Mouse (Mus musculus): ENCODE results near the gene Shank2.

Shank2 gene

DNA sequence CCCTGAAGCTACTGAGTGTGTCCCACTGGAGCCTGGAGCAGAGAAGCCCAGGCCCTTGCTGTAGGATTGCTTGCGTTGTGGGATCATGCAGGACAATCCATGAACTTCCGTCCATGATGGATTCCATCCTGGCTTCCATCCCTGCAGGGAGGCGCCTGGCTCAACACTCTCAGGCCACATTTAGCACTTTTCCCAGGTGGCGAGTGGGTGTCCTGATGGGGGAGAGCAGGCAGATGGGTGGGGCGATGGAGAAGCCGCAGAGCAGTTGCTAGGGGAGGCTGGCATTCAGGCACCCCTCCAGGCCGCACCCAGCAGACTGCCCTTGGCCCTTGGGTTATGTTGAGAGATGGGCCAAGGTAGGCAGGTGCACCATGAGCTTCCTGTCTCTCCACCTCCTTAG lies 266.6 kb downstream of the Shank2 start:
- no peak for DNase-seq (ENCODE audit: low read depth, low spot score)

- no peak for DNase-seq (ENCODE audit: low read depth, low spot score)
These were observed 267.1 kb downstream of the Shank2 start for GRCm38 (mm10) chr7:144268778-144269177.

- DNase-seq (ENCODE audit: low read depth, low spot score) = no peak
These were observed 269.3 kb downstream of the Shank2 start for GRCm38 (mm10) chr7:144271074-144271473.

- no peak for DNase-seq (ENCODE audit: low read depth, low spot score)
These were observed 277.0 kb downstream of the Shank2 start for GRCm38 (mm10) chr7:144278703-144279102.

DNA sequence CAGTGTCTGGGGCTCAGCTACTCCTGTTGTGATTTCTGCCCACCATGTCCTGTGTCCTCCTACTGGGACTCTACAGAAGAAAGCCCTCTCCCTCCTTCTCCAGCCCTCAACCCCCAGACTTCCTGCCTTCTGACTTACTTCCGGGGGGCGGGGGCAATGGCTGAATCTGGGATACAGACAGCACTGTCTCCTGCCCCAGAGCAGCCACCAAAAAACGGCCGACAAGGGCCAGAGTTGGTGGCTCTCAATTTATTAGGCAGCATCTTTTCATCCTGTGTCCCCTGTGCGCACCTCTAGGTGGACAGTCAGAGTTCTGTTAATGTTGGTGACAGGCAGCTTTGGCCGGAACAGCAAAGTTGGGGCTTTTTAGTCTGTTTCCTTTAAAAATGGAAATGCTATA lies 282.0 kb downstream of the Shank2 start:
- DNase-seq (ENCODE audit: low read depth, low spot score) = peak; percentile 33

DNA sequence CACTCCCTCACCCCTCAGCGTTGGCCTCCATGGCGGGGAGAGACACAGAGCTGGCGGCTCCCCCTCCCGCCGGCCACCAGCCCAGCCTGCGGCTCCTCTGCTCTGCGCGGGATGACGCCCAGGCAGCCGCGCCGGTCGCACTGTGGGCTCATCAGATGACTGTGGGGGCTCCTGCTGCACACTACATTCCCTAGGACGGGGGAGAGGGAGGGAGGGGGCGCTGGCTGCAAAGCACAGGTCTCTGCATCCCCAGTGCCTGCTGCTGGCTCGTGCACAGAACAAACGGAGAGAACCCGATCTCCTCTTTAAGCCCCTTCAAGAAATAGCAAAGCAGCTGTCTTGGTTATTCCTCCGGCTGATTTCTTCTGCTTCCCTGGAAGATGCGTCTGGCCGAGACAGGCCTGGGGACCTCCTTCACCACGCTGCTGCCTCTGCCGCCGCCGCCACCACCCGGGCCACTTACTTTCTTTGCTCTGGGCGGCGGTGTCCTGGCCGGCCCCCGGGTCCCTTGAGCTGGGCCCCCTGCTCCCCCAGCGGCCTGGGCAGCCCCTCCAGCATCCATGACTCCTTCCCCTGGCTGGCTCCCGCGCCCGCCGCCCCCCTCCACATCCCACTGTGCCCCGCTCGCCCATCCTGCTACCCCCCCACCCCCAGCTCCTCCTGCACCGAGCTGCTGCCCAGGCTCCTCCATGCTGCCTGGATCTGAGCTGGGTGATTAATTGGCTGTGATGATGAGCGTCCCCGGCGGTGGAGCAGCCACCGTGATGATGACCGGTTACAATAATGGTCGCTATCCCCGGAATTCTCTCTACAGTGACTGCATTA lies 282.7 kb downstream of the Shank2 start:
- peak; percentile 72 for DNase-seq (ENCODE audit: low read depth, low spot score)

- DNase-seq (ENCODE audit: low read depth, low spot score) = peak; percentile 12
These were observed 283.4 kb downstream of the Shank2 start for GRCm38 (mm10) chr7:144285066-144285633.

GRCm38 (mm10) chr7:144285912-144286311 lies 284.2 kb downstream of the Shank2 start:
- DNase-seq (ENCODE audit: low read depth, low spot score) = no peak

DNA sequence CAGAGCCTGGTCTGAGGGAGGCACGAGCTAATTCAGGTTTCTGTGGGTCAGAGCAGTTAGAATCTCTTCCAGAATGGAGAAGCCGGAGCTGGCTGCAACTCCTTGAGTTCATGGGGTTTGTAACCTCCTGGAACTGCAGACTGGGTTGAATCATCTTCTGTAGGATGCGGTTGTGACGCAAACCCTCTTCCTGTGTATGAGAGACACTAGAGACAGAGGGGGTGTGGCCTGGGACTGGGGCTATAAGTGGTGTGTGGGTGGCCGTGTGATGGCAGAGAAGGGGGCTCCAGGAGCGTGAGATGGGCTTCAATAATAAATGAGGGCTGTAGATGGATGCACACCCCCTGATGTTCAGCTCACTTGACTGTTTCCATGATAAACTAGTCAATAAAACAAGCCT lies 286.3 kb downstream of the Shank2 start:
- no peak for DNase-seq (ENCODE audit: low read depth, low spot score)

- DNase-seq (ENCODE audit: low read depth, low spot score) = no peak
These were observed 289.8 kb downstream of the Shank2 start for GRCm38 (mm10) chr7:144291478-144291877.

DNA sequence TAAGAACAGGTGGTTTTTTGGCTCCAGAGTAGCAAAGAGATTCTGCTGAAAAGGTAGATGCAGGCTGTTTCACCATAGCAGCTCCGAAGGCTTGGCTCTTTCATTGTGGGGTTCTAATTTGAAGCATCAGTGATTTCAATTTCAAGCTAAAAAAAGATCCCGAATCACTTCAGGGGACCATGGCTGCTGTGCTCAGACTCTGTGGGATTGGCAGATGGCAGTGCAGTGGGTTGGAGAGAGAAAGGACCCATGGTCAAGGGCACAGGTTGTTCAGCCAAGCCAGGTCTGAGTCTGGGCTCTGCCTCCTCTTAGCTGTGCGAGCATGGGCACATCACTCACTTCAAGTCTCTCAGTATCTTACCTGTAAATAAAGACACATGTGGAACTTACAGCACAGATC lies 291.9 kb downstream of the Shank2 start:
- no peak for DNase-seq (ENCODE audit: low read depth, low spot score)

GRCm38 (mm10) chr7:144294239-144295200 lies 292.8 kb downstream of the Shank2 start:
- DNase-seq (ENCODE audit: low read depth, low spot score) = peak; percentile 83

GRCm38 (mm10) chr7:144299351-144299750 lies 297.6 kb downstream of the Shank2 start:
- no peak for DNase-seq (ENCODE audit: low read depth, low spot score)

GRCm38 (mm10) chr7:144301646-144302045 lies 299.9 kb downstream of the Shank2 start:
- no peak for DNase-seq (ENCODE audit: low read depth, low spot score)

- DNase-seq (ENCODE audit: low read depth, low spot score) = no peak
These were observed 300.8 kb downstream of the Shank2 start for GRCm38 (mm10) chr7:144302498-144302897.

GRCm38 (mm10) chr7:144307853-144308409 lies 306.2 kb downstream of the Shank2 start:
- DNase-seq (ENCODE audit: low read depth, low spot score) = no peak

- DNase-seq (ENCODE audit: low read depth, low spot score) = no peak
These were observed 312.8 kb downstream of the Shank2 start for GRCm38 (mm10) chr7:144314438-144315105.

DNA sequence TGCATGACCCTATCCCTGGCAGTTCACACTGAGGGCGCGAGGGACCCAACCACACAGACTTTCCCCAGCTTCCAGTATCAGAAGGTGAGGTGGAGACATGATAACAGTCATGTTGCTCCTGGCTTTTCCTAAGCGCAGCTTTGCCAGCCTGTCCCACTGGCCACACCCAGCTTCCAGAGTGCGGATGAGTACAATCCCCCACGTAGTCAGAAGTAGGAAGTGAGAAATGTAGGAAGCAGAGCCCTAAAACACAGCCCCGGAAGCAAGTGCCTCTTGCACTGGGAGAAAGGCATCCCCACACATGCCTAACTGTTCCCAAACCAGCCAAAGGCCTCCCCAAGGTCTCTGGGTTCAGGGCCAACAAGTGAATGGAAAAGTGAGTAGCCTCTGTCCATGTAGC lies 314.5 kb downstream of the Shank2 start:
- DNase-seq (ENCODE audit: low read depth, low spot score) = no peak

- DNase-seq (ENCODE audit: low read depth, low spot score) = peak; percentile 25
These were observed 315.1 kb downstream of the Shank2 start for GRCm38 (mm10) chr7:144316797-144317196.

GRCm38 (mm10) chr7:144324077-144324476 lies 322.3 kb downstream of the Shank2 start:
- no peak for DNase-seq (ENCODE audit: low read depth, low spot score)

- DNase-seq (ENCODE audit: low read depth, low spot score) = no peak
These were observed 323.1 kb downstream of the Shank2 start for GRCm38 (mm10) chr7:144324861-144325260.

All from mesoderm, embryonic 11.5 days (tissue).